Mouse (Mus musculus) thymus, postnatal 10 days (tissue): Measurements from ENCODE around the gene Cyfip2.
A peak's percentile ranks its signal among the peaks of the same experiment; 100 is the strongest.
"Not testable (repeated sequence)": the region's sequence is repeated elsewhere in the genome, so short reads cannot be mapped to it uniquely, and the experiment has no call there.

Experiments used
- DNase-seq, 2 experiments: peaks; one replicate each; pipeline ENCODE4 v3.0.0; 2021; ENCODE audit warnings: low spot score in 2 of 2

Cyfip2 gene

DNA sequence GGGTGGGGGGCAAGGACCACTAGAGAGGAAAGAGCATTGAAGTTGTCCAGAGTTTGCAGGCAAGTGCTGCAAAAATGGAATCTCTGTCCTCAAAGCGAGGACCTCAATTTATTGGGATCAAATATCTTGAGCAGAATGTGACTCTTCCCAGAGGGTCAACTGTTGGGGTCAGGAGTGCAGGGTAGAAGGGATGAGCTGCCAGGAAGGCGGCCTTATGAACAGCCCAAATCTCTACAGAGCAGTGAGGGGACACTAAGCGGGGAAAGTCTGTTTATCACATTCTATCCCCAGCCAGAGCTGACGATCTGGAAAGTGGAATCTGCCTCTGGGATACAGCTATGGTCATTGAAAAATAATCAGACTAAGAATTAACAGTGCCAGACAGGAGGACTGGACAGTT is 118.5 kb downstream of the Cyfip2 start:
- no peak for DNase-seq

- DNase-seq = no peak
These were observed 124.4 kb downstream of the Cyfip2 start for GRCm38 (mm10) chr11:46188283-46188682.

GRCm38 (mm10) chr11:46185486-46185885 is 127.2 kb downstream of the Cyfip2 start:
- DNase-seq = no peak

GRCm38 (mm10) chr11:46184946-46185345 is 127.7 kb downstream of the Cyfip2 start:
- no peak for DNase-seq

DNA sequence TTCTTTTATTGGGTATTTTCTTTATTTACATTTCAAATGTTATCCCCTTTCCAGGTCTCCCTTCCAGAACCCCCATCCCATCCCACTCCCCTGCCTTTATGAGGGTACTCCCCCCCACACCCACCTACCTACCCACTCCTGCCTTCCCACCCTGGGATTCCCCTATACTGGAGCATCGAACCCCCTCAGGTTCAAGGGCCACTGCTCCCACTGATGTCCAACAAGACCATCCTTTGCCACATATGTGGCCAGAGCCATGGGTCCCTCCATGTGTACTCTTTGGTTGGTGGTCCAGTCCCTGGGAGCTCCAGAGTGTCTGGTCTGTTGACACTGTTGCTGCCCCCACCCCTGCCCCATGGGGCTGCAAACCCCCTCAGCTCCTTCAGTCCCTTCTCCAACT is 130.6 kb downstream of the Cyfip2 start:
- DNase-seq = not testable (repeated sequence)

DNA sequence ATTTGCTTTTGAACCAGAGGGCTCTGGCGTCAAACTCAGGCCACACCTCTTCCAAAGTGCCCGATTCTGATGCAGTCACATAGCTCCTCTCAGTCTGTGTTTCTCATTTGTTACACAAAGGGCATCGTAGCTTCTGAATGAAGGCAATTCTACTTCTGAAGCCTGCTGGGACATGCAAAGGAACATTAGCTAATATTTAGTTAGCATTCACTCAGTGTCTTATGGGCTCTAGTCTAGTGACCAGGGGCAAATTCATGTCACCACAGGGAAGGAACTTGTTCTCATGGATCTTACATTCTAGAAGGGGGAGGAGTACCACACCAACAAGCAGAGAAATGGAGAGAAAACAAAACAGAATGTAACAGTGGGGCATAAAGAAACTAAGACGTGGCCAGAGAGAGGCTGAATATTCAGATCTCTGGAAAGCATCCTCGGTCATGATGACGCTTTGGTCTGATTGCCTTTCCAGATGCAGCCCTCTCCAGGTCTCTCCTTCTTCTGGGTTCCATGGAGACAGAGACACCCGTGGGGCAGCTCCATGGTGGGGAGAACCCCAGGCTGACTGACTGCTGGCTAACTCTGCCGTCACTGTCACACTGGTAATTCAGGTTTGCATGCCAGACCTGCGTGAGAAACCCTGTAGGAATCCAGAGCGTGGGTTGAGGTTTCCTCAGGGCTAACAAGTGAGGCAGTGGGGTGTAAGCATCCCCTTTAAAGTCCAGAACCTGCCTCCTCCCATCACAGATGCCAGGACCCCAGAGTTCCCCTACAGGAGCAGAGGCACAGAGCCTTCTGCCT is 135.2 kb downstream of the Cyfip2 start:
- DNase-seq = no peak

DNA sequence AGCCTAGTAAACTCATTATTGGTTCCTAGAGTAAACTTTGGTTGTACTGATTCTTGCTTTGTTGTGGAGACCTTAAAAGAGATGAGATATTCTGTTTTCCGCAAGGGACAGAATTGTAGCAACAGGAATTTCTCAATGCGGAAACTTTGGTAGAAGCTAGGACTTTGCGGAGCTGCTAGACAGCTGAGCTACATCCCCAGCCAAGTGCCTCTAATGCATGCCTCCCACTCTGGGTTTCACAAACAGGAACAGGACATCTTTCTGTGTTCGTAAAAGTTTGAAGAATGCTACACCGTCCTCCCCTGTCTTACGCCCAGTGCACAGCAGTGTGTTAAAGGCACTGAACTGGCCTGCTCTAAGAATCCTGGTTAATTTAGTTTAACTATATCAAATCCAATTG is 136.5 kb downstream of the Cyfip2 start:
- DNase-seq = no peak

DNA sequence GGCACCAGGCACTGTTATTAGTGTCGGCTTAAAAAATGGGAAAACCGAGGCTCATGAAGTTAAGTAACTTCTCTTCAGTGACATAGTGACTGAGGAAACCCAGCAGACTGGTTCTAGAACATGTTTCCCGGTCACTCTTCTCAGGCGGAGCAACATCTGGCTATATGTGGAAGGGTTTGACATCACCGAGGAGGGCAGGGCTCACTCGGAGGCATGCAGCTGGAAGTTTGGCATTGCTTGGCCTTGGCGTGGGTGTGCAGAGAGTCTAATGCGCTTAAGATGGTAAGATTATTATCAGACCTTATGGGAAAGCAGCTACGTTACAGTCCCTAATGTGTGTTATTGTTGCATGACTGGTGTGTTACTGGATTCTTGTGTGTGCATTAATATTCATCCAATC is 140.5 kb downstream of the Cyfip2 start:
- DNase-seq = no peak

GRCm38 (mm10) chr11:46169908-46170307 is 142.8 kb downstream of the Cyfip2 start:
- no peak for DNase-seq

DNA sequence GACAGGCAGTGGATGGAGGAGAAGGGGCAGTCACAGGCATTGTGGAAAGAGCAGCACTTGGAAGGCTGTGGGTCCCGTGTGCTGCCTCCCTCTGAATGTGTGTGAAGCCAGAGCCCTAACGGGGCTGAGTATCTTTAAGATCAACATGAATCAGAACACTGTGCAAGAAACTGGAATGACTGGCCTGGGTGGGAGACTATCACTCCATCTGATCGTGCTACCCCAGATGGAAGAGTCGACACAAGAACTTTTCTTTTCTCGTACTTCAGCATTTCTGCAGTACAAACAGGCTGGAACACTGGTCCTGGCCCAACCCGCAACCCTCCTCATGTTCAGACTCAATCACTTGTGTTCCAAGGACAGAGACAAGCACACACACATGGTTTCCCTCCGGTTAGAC is 144.2 kb downstream of the Cyfip2 start:
- DNase-seq = no peak

DNA sequence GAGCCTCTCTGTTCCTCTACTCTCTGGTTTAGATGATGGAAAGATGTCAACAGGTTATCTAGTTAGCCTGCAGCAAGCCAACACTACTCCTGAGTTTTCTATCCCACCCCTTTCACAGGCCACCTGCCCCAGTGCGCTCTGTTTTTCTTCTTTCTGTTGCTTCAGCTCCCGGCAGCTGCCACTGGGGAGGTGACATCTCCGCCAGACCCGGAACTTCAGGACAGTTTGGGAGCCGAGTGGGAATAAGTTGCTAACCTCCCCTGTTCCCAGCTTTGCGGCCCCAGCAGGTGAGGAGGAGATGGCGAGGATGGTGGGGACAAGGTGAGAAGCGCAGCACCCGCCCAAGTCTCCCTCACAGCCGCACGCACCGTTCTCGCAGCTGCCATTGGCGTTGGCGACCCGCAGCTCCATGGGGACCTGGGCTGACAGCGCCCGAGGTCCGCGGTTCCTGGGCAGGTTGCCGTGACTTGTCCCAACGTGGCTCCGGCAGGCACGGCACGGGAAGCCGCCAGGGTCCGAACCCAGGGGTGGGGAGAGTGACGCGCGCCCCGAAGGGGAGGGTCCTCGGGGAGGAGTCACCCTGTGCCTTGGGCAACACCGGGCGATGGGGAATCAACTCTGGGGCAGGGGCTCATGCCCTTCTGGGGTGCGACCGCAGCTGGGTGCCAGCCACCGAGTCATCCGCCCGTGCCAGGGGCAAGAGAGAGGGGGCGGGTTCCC is 146.6 kb downstream of the Cyfip2 start, which contains the start of gene Nipal4:
TSS of gene Nipal4 (minus strand) at position 643 of the 720 bp plus-strand sequence.
- peak in 1 of 2 experiments; percentile 17 for DNase-seq

DNA sequence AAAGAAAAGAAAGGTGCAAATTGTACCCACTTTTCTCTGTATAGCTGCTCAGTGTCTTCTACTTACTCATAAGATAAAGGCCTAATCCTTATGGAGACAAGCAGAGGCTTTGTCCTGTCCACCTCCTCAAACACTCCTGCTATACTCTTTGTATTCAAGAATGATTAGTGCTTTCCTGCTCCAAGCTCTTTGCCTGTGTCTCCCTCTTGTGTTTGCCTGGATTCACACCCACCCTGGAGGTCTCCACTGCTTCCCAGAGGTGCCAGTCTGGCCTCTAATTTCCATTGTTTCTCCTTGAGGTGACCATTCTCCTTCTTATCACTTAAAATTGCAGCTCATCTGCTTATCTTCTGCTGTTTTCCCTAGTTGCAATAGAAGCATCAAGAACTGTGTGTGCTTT is 155.2 kb downstream of the Cyfip2 start:
- no peak for DNase-seq

- no peak for DNase-seq
These were observed 155.7 kb downstream of the Cyfip2 start for GRCm38 (mm10) chr11:46156945-46157344.

DNA sequence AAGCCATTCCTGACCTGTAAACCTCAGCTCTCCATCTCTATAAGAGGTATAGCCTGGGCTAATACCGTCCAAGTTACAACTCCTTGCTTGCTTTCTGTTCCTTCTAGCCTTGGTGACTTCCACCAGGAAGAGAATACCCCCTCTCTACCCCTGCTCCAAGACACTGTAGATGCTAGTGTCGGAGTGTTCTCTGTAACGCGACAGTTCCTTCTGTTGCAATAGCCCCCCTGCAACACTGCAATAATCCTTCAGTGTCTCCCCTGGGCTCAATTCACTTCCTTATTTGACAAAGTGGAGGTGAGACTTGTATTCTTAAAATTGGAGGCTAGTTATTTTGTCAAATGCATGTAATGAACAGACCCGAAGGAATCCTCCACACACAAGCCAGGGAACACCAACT is 166.0 kb downstream of the Cyfip2 start:
- no peak for DNase-seq

DNA sequence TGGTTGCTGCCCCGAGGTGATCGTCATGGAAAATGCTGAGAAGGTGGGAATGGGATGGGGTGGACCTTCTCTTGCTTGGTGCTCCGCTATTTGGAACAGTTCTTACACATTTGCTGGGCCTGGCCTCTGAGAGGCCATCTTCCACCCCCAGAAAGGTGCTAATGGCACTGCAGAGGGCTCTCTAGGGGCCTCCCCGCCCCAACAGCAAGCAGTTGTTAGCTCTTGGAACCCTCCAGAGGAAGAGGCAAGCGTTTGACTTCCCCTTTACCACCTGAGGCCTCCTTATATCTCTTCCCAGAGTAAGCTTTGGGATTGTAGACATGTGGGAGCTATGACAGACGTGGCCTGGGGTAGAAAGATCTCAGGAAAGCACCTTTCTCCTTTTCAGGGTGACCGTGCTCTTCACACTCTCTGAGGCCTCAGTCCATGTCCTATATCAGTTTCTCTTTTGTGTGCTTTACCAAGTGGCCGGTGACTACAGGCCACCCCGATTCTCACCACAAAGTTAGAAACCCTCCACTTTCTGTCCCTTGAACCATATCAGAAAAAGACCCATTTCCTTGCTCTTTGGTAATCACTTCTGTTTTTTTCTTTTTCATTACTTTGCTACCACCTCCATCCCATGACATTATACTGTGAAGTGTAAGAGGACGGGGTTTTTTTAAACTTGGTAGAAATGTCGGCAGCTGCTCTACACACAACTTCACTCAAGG is 167.3 kb downstream of the Cyfip2 start:
- no peak for DNase-seq
